Mouse (Mus musculus) kidney, embryonic 14.5 days (tissue): Measurements from ENCODE around the gene Cyp2d11. TPM values are rescaled to one million over a fixed set of nuclear protein-coding genes. Genes with fewer than 3 reads are reported as not detected.
A peak's percentile ranks its signal among the peaks of the same experiment; 100 is the strongest.
"Not testable (repeated sequence)": the region's sequence is repeated elsewhere in the genome, so short reads cannot be mapped to it uniquely, and the experiment has no call there.

Experiments used
- ATAC-seq: fragments of 200-750 bp; cut with Nextera tagmentation; 2 replicates; pipeline ENCODE4 v1.8.0; 2017; ENCODE audit warnings: moderate number of reproducible peaks, mild to moderate bottlenecking, moderate TSS enrichment, moderate library complexity; ENCODE audit not compliant: low FRiP score, low TSS enrichment
- H3K27ac ChIP-seq: fragments of 300-500 bp; sonication (generic); 2 replicates; pipeline ENCODE4 v1.5.1; 2014; ENCODE audit warnings: low read depth, mild to moderate bottlenecking, low read length, moderate library complexity, mixed read lengths
- H3K27me3 ChIP-seq: fragments of 300-500 bp; sonication (generic); 2 replicates; pipeline ENCODE4 v1.6.1; 2014; ENCODE audit warnings: mild to moderate bottlenecking, low read length; ENCODE audit not compliant: control insufficient read depth, insufficient read depth
- H3K36me3 ChIP-seq: fragments of 300-500 bp; sonication (generic); 2 replicates; pipeline ENCODE4 v1.6.1; 2014; ENCODE audit warnings: low read length, mixed read lengths; ENCODE audit not compliant: control insufficient read depth, insufficient read depth
- H3K4me1 ChIP-seq: fragments of 300-500 bp; sonication (generic); 2 replicates; pipeline ENCODE4 v1.6.1; 2014; ENCODE audit warnings: low read length, mixed read lengths; ENCODE audit not compliant: control insufficient read depth, insufficient read depth
- H3K4me2 ChIP-seq: fragments of 300-500 bp; sonication (generic); replicated peaks from 2 replicates; pipeline ENCODE4 v1.6.1; 2014; ENCODE audit warnings: low read depth, mild to moderate bottlenecking, low read length
- H3K4me3 ChIP-seq: fragments of 300-500 bp; sonication (generic); 2 replicates; pipeline ENCODE4 v1.5.1; 2014; ENCODE audit warnings: mild to moderate bottlenecking, low read length
- H3K9ac ChIP-seq: fragments of 300-500 bp; sonication (generic); 2 replicates; pipeline ENCODE4 v1.6.1; 2014; ENCODE audit warnings: low read depth, mild to moderate bottlenecking, low read length, moderate library complexity
- H3K9me3 ChIP-seq: fragments of 300-500 bp; sonication (generic); 2 replicates; pipeline ENCODE4 v1.6.1; 2016; ENCODE audit warnings: low read length; ENCODE audit not compliant: control insufficient read depth
- WGBS: fragments of 180-500 bp; shearing (Covaris S2); extraction: QIAGEN DNeasy Blood & Tissue Kit; methylation state at CpG from one replicate; pipeline ENCODE4 v1.1.7; 2014; 5-methylcytosine and 5-hydroxymethylcytosine counted together
- polyA plus RNA-seq: library from polyadenylated mRNA; unstranded; fragments of >200 nt; fragmentation: Nextera tagmentation; extraction: Ambion mirVana; gene quantifications from 2 replicates; pipeline ENCODE4 v1.2.1, GENCODE M21; 2014

Gene Cyp2d11
- polyA plus RNA-seq, 1 experiment from 2014 or later, result not detected

- not testable (repeated sequence) for H3K9me3 ChIP-seq, H3K36me3 ChIP-seq, ATAC-seq, H3K9ac ChIP-seq, H3K4me1 ChIP-seq, H3K27ac ChIP-seq, H3K4me2 ChIP-seq, H3K4me3 ChIP-seq, H3K27me3 ChIP-seq
- 71% methylated on average over 7 of the region's 12 CpGs for WGBS
Measured at GRCm38 (mm10) chr15:82363801-82364200, 30.0 kb downstream of the Cyp2d11 start.

- 0 out of 2 replicates have a peak, but pooled peaks have one; percentile 32 for ATAC-seq
- H3K4me2 ChIP-seq, result no peak overlapping the region
- no peak overlapping the region for H3K4me3 ChIP-seq
- no peak overlapping the region for H3K9ac ChIP-seq
- H3K9me3 ChIP-seq, result no peaks in the 10 kb centered on the region
- no peaks in the 10 kb centered on the region for H3K27me3 ChIP-seq
- WGBS, result 66% methylated on average over 3 of the region's 4 CpGs
- H3K36me3 ChIP-seq, result no peaks in the 10 kb centered on the region
- H3K27ac ChIP-seq, result no peak overlapping the region
- 0 out of 2 replicates have a peak, but pooled peaks cover 5% of the 10 kb centered on the region for H3K4me1 ChIP-seq
Measured at GRCm38 (mm10) chr15:82362234-82362633, 31.6 kb downstream of the Cyp2d11 start.

GRCm38 (mm10) chr15:82361459-82362018 lies 32.3 kb downstream of the Cyp2d11 start:
- H3K36me3 ChIP-seq, result no peaks in the 10 kb centered on the region
- WGBS, result 67% methylated on average over 11 of the region's 11 CpGs
- H3K4me1 ChIP-seq, result 0 out of 2 replicates have a peak, but pooled peaks cover 5% of the 10 kb centered on the region
- peak; percentile 66 for ATAC-seq
- no peaks in the 10 kb centered on the region for H3K27me3 ChIP-seq
- no peak overlapping the region for H3K4me2 ChIP-seq
- H3K9ac ChIP-seq, result no peak overlapping the region
- H3K9me3 ChIP-seq, result no peaks in the 10 kb centered on the region
- H3K4me3 ChIP-seq, result no peak overlapping the region
- peak overlapping the region; percentile 30; the same call in 1 of the 2 replicates for H3K27ac ChIP-seq

- H3K9ac ChIP-seq, result no peak overlapping the region
- H3K9me3 ChIP-seq, result no peaks in the 10 kb centered on the region
- H3K27ac ChIP-seq, result 0 out of 2 replicates have a peak overlapping the region, but pooled peaks have one; percentile 51
- no peak overlapping the region for H3K4me2 ChIP-seq
- WGBS, result 55% methylated on average over 22 of the region's 22 CpGs
- ATAC-seq, result no peak
- H3K27me3 ChIP-seq, result no peaks in the 10 kb centered on the region
- H3K4me1 ChIP-seq, result 0 out of 2 replicates have a peak, but pooled peaks cover 5% of the 10 kb centered on the region
- no peaks in the 10 kb centered on the region for H3K36me3 ChIP-seq
- no peak overlapping the region for H3K4me3 ChIP-seq
Measured at GRCm38 (mm10) chr15:82358431-82359260, 35.2 kb downstream of the Cyp2d11 start.

- peak within 1 kb of the TSS; percentile 85 for H3K4me3 ChIP-seq
- 1% methylated on average over 57 of the region's 57 CpGs for WGBS
Measured at GRCm38 (mm10) chr15:82354126-82354945, 39.5 kb downstream of the Cyp2d11 start, which contains the start of gene Ndufa6. Gene Ndufa6 (minus strand): TSS chr15:82354322.

GRCm38 (mm10) chr15:82353745-82354113 lies 40.1 kb downstream of the Cyp2d11 start:
- H3K36me3 ChIP-seq, result peaks cover 21% of the 10 kb centered on the region
- peaks cover 14% of the 10 kb centered on the region for H3K4me1 ChIP-seq
- no peaks in the 10 kb centered on the region for H3K27me3 ChIP-seq
- no peaks in the 10 kb centered on the region for H3K9me3 ChIP-seq
- H3K4me3 ChIP-seq, result peak overlapping the region; percentile 85
- under 1% methylated on average over 23 of the region's 23 CpGs for WGBS
- H3K4me2 ChIP-seq, result peak overlapping the region; percentile 89
- H3K9ac ChIP-seq, result peak overlapping the region; percentile 96
- peak overlapping the region; percentile 44 for H3K27ac ChIP-seq
- peak; percentile 26; the same call in 1 of the 2 replicates for ATAC-seq

More at GRCm38 (mm10) chr15:82354126-82354945, 39.5 kb downstream of the Cyp2d11 start, which contains the start of gene Ndufa6:
- peak; percentile 99 for ATAC-seq
- peak within 1 kb of the TSS; percentile 89 for H3K4me2 ChIP-seq
- peak within 1 kb of the TSS; percentile 82 for H3K27ac ChIP-seq
- H3K36me3 ChIP-seq, result peaks cover 15% of the 10 kb centered on the region
- H3K9me3 ChIP-seq, result no peaks in the 10 kb centered on the region
- H3K4me1 ChIP-seq, result peaks cover 17% of the 10 kb centered on the region
- H3K27me3 ChIP-seq, result no peaks in the 10 kb centered on the region
- H3K9ac ChIP-seq, result peak within 1 kb of the TSS; percentile 96

- Histone ChIP-seq H3K4me2 (peak overlapping the region; percentile 89), H3K9ac (peak overlapping the region; percentile 96), H3K9me3 (no peaks in the 10 kb centered on the region), H3K4me1 (peaks cover 12% of the 10 kb centered on the region), H3K27me3 (no peaks in the 10 kb centered on the region), H3K36me3 (peaks cover 26% of the 10 kb centered on the region), H3K4me3 (peak overlapping the region; percentile 85), H3K27ac (peak overlapping the region; percentile 44; the same call in 1 of the 2 replicates)
- ATAC-seq, result no peak
- 26% methylated on average over 14 of the region's 14 CpGs for WGBS
Measured at GRCm38 (mm10) chr15:82353078-82353744, 40.6 kb downstream of the Cyp2d11 start.

- Histone ChIP-seq H3K27me3 (no peaks in the 10 kb centered on the region), H3K9ac (0 out of 2 replicates have a peak overlapping the region, but pooled peaks have one; percentile 18), H3K27ac (no peak overlapping the region), H3K4me3 (no peak overlapping the region), H3K4me1 (peaks cover 20% of the 10 kb centered on the region), H3K9me3 (no peaks in the 10 kb centered on the region), H3K36me3 (peaks cover 31% of the 10 kb centered on the region), H3K4me2 (no peak overlapping the region)
- 72% methylated on average over 3 of the region's 3 CpGs for WGBS
- no peak for ATAC-seq
Measured at GRCm38 (mm10) chr15:82351480-82351879, 42.3 kb downstream of the Cyp2d11 start.
